Mouse (Mus musculus) T-cell, adult 2 months (primary cell): ENCODE data around the gene Akap13.

Source experiments
- DNase-seq: peaks from one replicate; pipeline ENCODE4 v3.0.0; 2022; ENCODE audit warnings: low spot score

Gene Akap13

GRCm38 (mm10) chr7:75793091-75793490, 337.8 kb downstream of the Akap13 start:
- no peak for DNase-seq

- no peak for DNase-seq
Measured at GRCm38 (mm10) chr7:75793654-75794335, 338.5 kb downstream of the Akap13 start.

DNA sequence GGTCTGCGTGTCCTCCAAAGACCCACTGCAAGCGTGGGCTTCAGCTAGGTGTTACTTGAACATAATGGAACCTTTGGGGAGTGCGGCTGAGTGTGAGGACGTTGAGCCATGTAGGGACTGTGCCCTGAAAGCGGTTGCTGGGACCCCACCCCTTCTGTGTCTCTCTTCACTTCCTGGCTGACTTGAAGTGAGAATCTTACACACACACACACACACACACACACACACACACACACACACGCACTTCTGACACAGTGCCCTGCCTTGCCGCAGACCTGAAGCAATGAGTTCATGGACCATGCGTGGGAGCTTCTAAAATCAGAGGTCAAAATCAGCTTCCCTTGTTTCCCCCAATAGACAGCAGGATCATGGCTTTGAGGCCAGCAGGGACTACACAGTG, 339.8 kb downstream of the Akap13 start:
- peak; percentile 81 for DNase-seq

DNA sequence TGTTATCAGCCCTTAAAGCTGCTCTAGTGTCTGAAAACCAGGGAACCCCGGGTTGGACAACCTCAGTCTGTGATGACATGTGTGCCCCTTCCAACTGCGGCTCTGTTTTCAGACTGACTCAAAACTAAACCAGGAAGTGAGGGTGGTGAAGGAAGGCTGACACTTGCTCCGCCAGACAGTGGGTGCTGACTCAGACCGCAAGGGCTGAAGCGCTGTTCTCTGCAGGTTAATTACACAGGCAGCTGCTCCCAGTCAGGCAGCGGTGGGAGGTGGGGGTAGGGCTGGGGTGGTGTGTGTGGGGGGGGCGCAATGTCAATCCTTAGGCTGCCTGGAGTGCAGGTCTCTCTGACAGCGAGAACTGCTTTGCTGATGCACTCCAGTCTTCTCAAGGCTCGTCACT, 341.1 kb downstream of the Akap13 start:
- DNase-seq = peak; percentile 80

GRCm38 (mm10) chr7:75800530-75800929, 345.2 kb downstream of the Akap13 start:
- DNase-seq = peak; percentile 49

DNA sequence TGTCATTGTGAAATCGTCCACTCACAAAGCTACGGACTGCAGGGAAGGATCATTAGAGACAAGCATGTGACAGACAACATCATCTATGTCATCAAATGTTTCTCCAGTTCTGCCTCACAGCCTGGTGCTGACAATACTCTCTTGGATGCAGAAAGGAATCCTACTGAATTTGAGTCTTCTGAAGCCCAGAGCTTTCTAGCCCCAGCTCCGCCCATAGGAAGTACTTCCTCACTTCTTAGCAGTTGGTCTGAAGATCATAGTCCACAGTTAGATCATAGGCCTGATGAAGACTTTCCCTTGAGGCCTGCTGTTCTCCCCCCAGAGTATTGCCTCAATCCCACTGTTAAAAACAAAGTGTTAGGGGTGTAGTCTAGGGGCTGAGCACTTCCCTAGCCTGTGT, 345.7 kb downstream of the Akap13 start:
- peak; percentile 45 for DNase-seq

DNA sequence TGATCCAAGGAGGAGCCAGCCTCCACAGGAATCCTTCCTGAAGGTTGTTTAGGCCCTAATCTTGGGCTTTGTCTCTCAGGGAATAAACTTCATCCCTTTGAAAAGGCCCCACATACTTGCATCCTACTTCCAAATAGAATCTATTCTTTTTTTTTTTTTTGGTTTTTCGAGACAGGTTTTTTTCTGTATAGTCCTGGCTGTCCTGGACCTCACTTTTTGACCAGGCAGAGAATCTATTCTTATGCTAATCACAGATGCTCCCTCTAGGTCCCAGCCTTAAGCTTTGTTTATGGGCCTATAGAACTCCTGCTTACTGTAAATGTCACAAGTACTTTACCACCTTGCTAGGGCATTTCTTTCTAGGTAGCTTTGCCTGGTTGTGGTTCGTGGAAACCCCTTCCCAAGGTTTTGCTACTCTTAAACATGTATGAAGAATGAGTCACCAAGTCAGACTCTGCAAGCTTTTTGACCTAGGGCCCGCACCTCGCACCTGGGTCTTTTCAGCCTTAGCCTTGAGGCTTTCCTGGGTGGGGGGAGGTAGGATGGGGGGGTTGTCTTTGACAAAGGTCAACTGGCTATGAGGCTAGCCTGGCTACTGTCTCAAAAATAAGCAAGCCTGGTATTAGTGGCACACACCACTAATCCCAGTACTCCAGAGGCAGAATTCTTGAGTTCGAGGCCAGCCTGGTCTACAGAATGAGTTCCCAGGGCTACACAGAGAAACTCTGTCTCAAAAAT, 346.5 kb downstream of the Akap13 start:
- DNase-seq = no peak

GRCm38 (mm10) chr7:75802887-75803286, 347.6 kb downstream of the Akap13 start:
- DNase-seq = no peak
